Mouse (Mus musculus): ENCODE data around the gene Marco.

GRCm38 (mm10) chr1:120474825-120475224 is 30.0 kb downstream of the Marco start:
- TF ChIP-seq HCFC1 (IDR thresholded peaks at IDR 0.05; ENCODE audit: low read depth, low read length), result no peak
- TF ChIP-seq USF2 (IDR thresholded peaks at IDR 0.05; ENCODE audit: borderline replicate concordance in 1 of 2, insufficient read depth in 1 of 2, low read depth in 1 of 2, low read length in 2 of 2), result no peak
- no peak for TF ChIP-seq CTCF (IDR thresholded peaks at IDR 0.05 in 2 of 3, conservative IDR thresholded peaks at IDR 0.05 in 1 of 3; ENCODE audit: control insufficient read depth in 1 of 3, insufficient read depth in 1 of 3, low read depth in 2 of 3, low read length in 3 of 3, poor library complexity in 1 of 3, severe bottlenecking in 1 of 3)
